Mouse (Mus musculus) lung, embryonic 16.5 days (tissue): ENCODE measurements around the gene Cd8a. TPM values are rescaled to one million over a fixed set of nuclear protein-coding genes. Genes with fewer than 3 reads are reported as not detected.

ENCODE experiments used
- ATAC-seq: fragments of 200-750 bp; cut with Nextera tagmentation; 2 replicates; pipeline ENCODE4 v1.8.0; 2017; ENCODE audit warnings: low read depth, mild to moderate bottlenecking, moderate library complexity
- H3K27ac ChIP-seq: fragments of 300-500 bp; sonication (generic); 2 replicates; pipeline ENCODE4 v1.5.1; 2014; ENCODE audit warnings: mild to moderate bottlenecking, control low read depth, low read length
- H3K27me3 ChIP-seq: fragments of 300-500 bp; sonication (generic); 2 replicates; pipeline ENCODE4 v1.6.1; 2014; ENCODE audit warnings: low read depth, low read length, mixed read lengths; ENCODE audit not compliant: control insufficient read depth, insufficient read depth
- H3K36me3 ChIP-seq: fragments of 300-500 bp; sonication (generic); 2 replicates; pipeline ENCODE4 v1.6.1; 2014; ENCODE audit warnings: low read length; ENCODE audit not compliant: control insufficient read depth, insufficient read depth
- H3K4me1 ChIP-seq: fragments of 300-500 bp; sonication (generic); replicated peaks from 2 replicates; pipeline ENCODE4 v1.6.1; 2014; ENCODE audit warnings: low read length, mixed read lengths; ENCODE audit not compliant: control insufficient read depth, insufficient read depth
- H3K4me2 ChIP-seq: fragments of 300-500 bp; sonication (generic); 2 replicates; pipeline ENCODE4 v1.6.1; 2014; ENCODE audit warnings: low read depth, low read length, control low read depth
- H3K4me3 ChIP-seq: fragments of 300-500 bp; sonication (generic); 2 replicates; pipeline ENCODE4 v1.5.1; 2014; ENCODE audit warnings: mild to moderate bottlenecking, low read length, control low read depth
- H3K9ac ChIP-seq: fragments of 300-500 bp; sonication (generic); 2 replicates; pipeline ENCODE4 v1.6.1; 2014; ENCODE audit warnings: low read length, control low read depth
- H3K9me3 ChIP-seq: fragments of 300-500 bp; sonication (generic); 2 replicates; pipeline ENCODE4 v1.6.1; 2016; ENCODE audit warnings: low read length; ENCODE audit not compliant: control insufficient read depth
- WGBS: fragments of 180-500 bp; shearing (Covaris S2); extraction: QIAGEN DNeasy Blood & Tissue Kit; methylation state at CpG from one replicate; pipeline ENCODE4 v1.1.7; 2014; 5-methylcytosine and 5-hydroxymethylcytosine counted together
- polyA plus RNA-seq: library from polyadenylated mRNA; unstranded; fragments of >200 nt; fragmentation: Nextera tagmentation; extraction: Ambion mirVana; gene quantifications from 2 replicates; pipeline ENCODE4 v1.2.1, GENCODE M21; 2015

Gene Cd8a
- polyA plus RNA-seq, 1 experiment from 2014 or later = 0.20 TPM

DNA sequence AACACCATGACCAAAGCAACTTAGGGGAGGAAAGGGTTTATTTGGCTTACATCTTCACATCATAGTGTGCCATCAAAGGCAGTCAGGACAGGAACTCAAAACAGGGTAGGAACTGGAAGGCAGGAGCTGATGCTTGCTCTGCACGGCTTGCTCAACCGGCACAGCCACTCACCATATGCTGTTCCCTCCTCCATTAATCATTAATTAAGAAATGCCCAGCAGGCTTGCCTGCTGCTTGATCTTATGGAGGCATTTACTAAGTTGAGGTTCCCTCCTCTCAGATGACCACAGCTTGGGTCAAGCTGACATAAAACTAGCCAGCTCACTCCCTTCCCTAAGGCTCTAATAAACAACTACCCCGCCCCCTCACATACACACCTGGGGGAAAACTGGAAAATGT, 48.9 kb downstream of the Cd8a start:
- Histone ChIP-seq H3K27me3 (no peaks in the 10 kb centered on the region), H3K4me2 (no peak overlapping the region), H3K4me1 (no peaks in the 10 kb centered on the region), H3K9ac (no peak overlapping the region), H3K36me3 (peaks cover 2% of the 10 kb centered on the region; the same call in 1 of the 2 replicates), H3K27ac (no peak overlapping the region), H3K9me3 (no peaks in the 10 kb centered on the region), H3K4me3 (no peak overlapping the region)
- 61% methylated on average over 3 of the region's 3 CpGs for WGBS
- ATAC-seq = no peak

DNA sequence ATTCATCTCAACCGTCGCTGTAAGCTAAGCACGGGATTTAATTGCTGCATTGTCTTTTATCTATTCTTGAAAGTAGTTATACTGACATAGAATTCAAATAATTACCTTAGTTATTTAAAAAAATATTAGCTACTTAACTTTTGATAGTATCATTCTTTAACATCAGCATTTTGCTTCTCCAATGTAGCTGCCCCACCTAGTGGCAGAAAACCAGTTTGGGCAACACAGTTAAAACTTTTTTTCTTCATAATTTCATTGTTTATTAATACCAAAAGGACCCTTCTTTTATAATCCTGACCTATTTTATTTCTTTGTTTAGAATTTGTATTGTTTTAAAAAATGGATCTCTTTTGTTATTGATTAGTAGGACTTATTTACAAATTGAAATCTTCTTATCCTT, 49.9 kb downstream of the Cd8a start:
- no peaks in the 10 kb centered on the region for H3K4me1 ChIP-seq
- peaks cover 4% of the 10 kb centered on the region; the same call in 1 of the 2 replicates for H3K36me3 ChIP-seq
- ATAC-seq = no peak
- H3K27me3 ChIP-seq = no peaks in the 10 kb centered on the region
- H3K4me3 ChIP-seq = no peak overlapping the region
- H3K9me3 ChIP-seq = no peaks in the 10 kb centered on the region
- no peak overlapping the region for H3K4me2 ChIP-seq
- H3K9ac ChIP-seq = no peak overlapping the region
- WGBS = 80% methylated on average over 3 of the region's 3 CpGs
- no peak overlapping the region for H3K27ac ChIP-seq

DNA sequence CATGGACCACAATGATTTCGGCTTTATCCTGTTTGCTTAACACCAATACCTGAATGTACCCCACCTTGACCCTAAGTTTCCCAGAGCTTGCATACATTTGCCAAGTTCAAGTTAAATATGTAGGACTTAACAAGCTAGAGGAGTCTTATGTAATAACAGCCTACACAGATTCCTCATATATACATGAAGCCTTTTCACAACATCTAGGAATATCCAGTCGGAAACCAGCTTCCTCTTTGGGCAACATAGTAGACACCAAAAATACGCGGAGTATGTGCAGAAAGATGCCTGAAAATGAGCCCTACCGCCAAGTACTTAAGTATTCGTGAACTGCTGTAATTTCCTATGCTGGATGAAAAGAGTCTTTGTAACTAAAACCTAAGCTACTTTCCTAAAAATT, 52.5 kb downstream of the Cd8a start:
- no peak overlapping the region for H3K9ac ChIP-seq
- WGBS = 87% methylated on average over 6 of the region's 6 CpGs
- peaks cover 8% of the 10 kb centered on the region; the same call in 1 of the 2 replicates for H3K36me3 ChIP-seq
- H3K4me3 ChIP-seq = no peak overlapping the region
- H3K27me3 ChIP-seq = no peaks in the 10 kb centered on the region
- H3K4me1 ChIP-seq = no peaks in the 10 kb centered on the region; the same call in 1 of the 2 replicates
- no peak overlapping the region for H3K4me2 ChIP-seq
- H3K27ac ChIP-seq = no peak overlapping the region
- no peaks in the 10 kb centered on the region for H3K9me3 ChIP-seq
- ATAC-seq = no peak

DNA sequence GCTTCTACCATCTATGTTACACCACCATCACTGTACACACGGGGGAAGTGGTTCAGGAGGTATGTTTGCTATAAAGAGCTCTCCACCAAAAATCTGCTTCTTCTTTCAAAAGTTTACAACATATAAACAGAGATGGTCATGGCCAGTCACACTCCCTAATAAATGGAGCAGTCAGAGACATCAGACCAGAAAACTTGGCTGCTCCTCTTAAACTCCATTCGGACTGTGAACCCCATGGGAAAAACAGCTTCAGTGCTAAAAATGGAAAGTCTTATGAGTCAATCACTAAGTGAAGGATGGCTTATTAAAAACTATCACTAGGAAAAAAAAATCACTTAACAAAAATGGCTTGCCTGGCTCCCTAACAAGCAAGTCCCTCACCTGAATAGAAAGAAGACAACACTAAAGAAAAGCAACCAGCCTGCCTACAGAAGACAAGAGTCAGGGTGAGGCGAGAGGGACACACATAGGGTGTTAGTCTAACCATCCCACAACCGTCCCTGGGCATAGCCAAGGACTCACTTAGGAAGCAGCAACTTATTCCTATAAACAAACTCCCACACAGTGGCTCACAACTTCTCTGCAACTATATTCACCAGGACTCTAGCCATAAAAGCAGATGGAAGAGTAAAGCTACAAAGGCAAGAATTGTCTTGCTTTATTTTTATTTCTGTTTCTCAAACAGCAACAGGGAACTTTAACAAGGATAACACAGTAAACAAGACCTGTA, 54.9 kb downstream of the Cd8a start:
- 78% methylated on average over 4 of the region's 4 CpGs for WGBS

More for the DNA sequence above, 54.9 kb downstream of the Cd8a start:
- no peaks in the 10 kb centered on the region for H3K9me3 ChIP-seq
- peaks cover 8% of the 10 kb centered on the region; the same call in 1 of the 2 replicates for H3K36me3 ChIP-seq
- no peak for ATAC-seq
- H3K27me3 ChIP-seq = no peaks in the 10 kb centered on the region
- H3K4me1 ChIP-seq = no peaks in the 10 kb centered on the region; the same call in none of the 2 replicates
- no peak overlapping the region for H3K4me3 ChIP-seq
- H3K27ac ChIP-seq = no peak overlapping the region
- no peak overlapping the region for H3K4me2 ChIP-seq
- no peak overlapping the region for H3K9ac ChIP-seq

Other genes with a start within 250 kb of the Cd8a start
- gene Thnsl2, start 229.0 kb upstream of the Cd8a start, polyA plus RNA-seq = 8.8 and 9.7 TPM in 2 replicates
- 0.70 and 5.1 TPM in 2 replicates for gene Fabp1, start 173.6 kb upstream of the Cd8a start, polyA plus RNA-seq
- gene Krcc1, start 101.8 kb upstream of the Cd8a start, polyA plus RNA-seq = 52.2 and 55.5 TPM in 2 replicates
- 3.3 and 4.2 TPM in 2 replicates for gene Smyd1, start 51.2 kb upstream of the Cd8a start, polyA plus RNA-seq
- 0.57 and 2.3 TPM in 2 replicates for gene Cd8b1, start 50.6 kb upstream of the Cd8a start, polyA plus RNA-seq
- 9.7 and 11.3 TPM in 2 replicates for gene Rmnd5a, start 67.2 kb downstream of the Cd8a start, polyA plus RNA-seq
- 7.4 and 10.8 TPM in 2 replicates for gene Rnf103, start 120.5 kb downstream of the Cd8a start, polyA plus RNA-seq
- 68.9 and 73.9 TPM in 2 replicates for gene Chmp3, start 170.4 kb downstream of the Cd8a start, polyA plus RNA-seq